Mouse (Mus musculus) cerebellum, adult 18-20 months (tissue): ENCODE data around the gene Olfr1344.
"Not testable (repeated sequence)": the region's sequence is repeated elsewhere in the genome, so short reads cannot be mapped to it uniquely, and the experiment has no call there.

Experiments used
- DNase-seq, 2 experiments: peaks; one replicate each; pipeline ENCODE4 v3.0.0; 2021

Olfr1344 gene

DNA sequence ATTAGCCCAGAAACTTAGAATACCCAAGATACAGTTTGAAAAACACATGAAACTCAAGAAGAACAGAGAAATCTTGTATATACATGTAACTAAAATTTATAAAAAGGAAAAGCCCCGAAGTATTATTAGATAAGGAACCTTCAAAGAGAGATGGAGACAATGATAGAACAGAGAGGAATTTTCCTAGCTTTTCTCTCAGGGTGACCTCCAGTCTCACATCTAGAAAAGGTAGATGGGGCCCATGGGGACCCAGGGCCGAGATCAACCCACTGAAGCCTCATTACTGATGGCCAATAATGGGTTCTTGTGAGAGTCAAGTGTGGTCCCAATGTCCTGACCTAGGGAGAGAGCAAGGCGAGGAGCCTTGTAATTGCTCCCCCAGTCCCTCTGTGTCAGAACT, at the start of gene Olfr1344:
Gene Olfr1344 (plus strand): TSS at position 301 of the 400 bp plus-strand sequence.
- no peak for DNase-seq

- DNase-seq: no peak
Observed at GRCm38 (mm10) chr7:6388971-6389370, 49.5 kb upstream of the Olfr1344 start.

DNA sequence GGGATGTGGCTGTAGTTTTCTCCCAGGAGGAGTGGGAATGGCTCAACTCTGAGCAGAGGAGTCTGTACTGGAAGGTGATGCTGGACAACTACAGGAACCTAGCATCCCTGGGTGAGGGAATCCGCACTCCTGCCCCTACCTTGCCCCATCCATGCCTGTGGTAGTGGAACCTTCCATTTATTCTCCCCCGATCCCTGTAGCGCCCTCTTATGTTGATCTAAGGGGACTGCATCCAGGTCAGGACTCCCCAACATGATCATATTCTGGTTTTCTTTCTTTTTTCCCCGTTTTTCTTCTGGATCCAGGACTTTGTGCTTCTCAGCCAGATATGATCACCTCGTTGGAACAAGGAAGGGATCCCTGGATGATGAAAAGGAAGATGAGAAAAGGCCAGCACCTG, 49.0 kb upstream of the Olfr1344 start:
- no peak for DNase-seq

- peak; percentile 76 to 83 for DNase-seq
Observed at GRCm38 (mm10) chr7:6397996-6398975, 40.2 kb upstream of the Olfr1344 start, which contains the start of gene Smim17. Gene Smim17, plus strand, starts transcription at chr7:6398715.

DNA sequence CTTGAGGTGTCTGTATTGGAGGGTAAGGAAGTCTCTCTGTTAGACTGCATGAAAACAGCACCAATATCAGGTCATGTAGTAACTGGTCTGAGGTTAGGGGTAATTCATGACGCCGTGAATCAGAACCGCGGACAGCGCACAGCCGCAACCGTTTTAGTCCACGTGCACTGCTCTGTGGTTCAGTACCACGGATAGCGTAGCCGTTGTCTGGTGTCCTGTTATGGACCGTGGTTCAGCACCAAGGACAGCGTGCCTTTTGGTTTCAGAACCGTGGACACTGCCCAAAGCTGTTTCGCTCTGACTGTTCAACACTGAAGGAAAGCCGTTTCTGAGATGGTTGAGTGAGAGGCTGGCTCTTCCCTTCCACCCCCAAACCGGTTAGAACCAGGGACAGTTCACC, 28.4 kb upstream of the Olfr1344 start, which contains the start of gene Gm20715:
Gene Gm20715 (plus strand): TSS at position 235 of the 400 bp plus-strand sequence.
- DNase-seq: peak; percentile 29 to 36

- DNase-seq: peak; percentile 14 to 31
Observed at GRCm38 (mm10) chr7:6414626-6415441, 23.7 kb upstream of the Olfr1344 start.

GRCm38 (mm10) chr7:6415442-6415787, 23.1 kb upstream of the Olfr1344 start:
- DNase-seq: no peak

GRCm38 (mm10) chr7:6419894-6420293, 18.6 kb upstream of the Olfr1344 start:
- no peak for DNase-seq

DNA sequence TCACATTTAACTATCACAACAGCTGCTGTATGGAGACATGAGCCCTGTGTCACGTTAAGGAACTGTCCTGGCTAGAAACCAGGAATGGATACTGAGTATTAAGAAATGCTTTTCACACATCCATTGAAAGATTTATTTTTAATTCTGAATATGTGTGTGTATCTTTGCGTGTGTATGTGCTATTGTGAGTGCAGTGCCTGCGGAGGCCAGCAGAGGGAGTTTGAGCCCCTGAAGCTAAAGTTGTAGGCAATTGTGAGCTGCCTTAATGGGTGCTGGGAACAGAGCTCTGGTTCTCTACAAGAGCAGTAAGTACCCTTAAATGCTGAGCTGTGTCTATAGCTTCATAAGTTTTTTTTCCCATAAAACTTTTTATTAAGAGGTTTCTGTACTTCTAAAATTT, 9.1 kb upstream of the Olfr1344 start:
- DNase-seq: no peak

- DNase-seq: peak in 1 of 2 experiments; percentile 16
Observed at GRCm38 (mm10) chr7:6430342-6430741, 8.1 kb upstream of the Olfr1344 start.

- no peak for DNase-seq
Observed at GRCm38 (mm10) chr7:6441173-6441572, 2.7 kb downstream of the Olfr1344 start.

- DNase-seq: no peak
Observed at GRCm38 (mm10) chr7:6447771-6448170, 9.3 kb downstream of the Olfr1344 start.

DNA sequence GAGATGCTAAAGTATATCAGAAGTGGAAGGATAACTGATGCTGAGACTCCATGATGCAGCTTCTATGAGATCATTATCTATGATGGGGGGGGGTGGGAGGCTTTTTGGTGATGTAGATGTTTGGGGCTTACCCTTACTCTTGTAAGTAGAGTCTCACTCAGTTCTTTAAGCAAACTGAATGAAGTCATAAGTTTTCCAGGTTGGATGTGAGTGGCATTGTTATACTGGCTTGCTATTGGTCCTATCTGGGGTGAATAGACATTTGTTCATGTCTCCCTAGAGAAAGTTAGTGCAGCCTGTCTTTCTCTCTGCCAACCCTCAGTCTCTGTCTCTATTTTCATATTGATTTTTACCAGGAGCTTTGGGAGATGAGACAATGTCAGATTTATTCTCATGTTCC, 17.4 kb downstream of the Olfr1344 start, which contains the start of gene Olfr1336:
Gene Olfr1336 (plus strand): TSS at position 301 of the 400 bp plus-strand sequence.
- no peak for DNase-seq

DNA sequence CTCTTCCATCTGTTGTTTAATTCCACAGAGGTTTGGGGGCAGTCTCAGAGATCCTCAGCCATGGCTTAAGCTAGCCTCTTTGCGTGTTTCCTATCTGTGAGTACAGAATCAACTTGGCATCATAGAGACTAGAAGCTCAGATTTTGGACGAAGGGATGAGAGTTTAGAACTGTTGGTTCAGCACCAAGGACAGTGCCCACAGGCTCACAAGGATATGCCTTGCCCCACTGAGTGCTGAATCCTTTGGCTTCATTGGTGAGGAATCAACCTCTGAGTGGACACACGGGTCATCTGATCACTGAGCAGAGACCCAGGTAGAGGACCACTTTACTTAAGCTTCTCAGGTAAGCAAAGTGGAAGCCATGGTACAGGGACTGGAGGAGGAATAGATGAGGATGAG, 17.9 kb downstream of the Olfr1344 start:
- no peak for DNase-seq

- no peak for DNase-seq
Observed at GRCm38 (mm10) chr7:6466951-6467350, 28.5 kb downstream of the Olfr1344 start, which contains the start of gene Olfr1346. Gene Olfr1346, plus strand, starts transcription at chr7:6467101.

DNA sequence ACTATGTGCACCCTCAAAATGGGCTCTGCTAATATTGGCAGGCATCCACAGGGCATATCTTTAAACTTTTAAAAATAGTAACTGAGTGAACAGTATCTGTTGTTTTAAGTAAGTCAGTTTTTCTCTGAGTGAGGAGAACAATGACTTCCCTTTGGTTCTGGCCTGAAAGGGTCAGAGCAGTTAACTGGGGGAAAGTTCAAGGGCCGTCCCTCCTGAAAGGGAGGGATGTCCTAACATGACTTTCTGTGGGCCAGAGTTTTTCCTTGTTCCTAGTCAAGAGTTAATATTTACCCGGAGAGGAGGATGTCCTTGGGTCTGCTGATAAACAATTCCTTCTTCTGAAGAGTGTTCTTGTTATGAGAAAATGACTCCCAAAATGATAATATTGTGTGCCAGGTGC, 39.1 kb downstream of the Olfr1344 start:
- not testable (repeated sequence) for DNase-seq

GRCm38 (mm10) chr7:6486841-6487240, 48.4 kb downstream of the Olfr1344 start, which contains the start of gene Olfr5:
Gene Olfr5, minus strand, starts transcription at chr7:6486941.
- no peak for DNase-seq
